Mouse (Mus musculus): ENCODE measurements around the gene Alkbh4.
"Not testable (repeated sequence)": the region's sequence is repeated elsewhere in the genome, so short reads cannot be mapped to it uniquely, and the experiment has no call there.

The Alkbh4 gene

DNA sequence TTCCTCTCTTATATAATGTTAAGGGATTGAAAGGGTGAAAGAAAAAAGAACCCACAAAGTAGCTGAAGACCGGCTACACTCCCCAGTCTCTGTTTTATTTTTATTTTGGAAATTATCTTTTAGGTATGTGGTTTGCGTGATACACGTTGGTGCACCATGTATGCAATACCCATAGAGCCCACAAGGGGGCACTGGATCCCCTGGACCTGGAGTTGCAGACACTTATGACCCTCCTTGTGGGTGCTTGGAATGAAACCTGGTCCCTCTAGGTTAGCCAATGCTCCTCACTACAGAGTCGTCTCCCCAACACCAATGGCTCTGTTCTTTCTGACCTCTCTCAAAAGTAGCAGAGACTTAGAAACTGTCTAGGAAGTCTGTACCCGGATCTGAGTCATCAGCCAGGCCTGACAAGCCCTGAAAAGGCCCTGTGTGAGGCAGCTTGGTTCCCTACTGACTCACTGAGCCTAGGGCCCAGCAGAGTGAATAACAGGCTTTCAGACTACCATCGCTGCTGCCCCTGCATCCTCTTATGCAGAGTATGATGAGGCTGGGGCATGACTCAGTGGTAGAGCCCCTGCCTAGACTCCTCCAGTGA, 7.3 kb downstream of the Alkbh4 start:
- DNase-seq = no peak

DNA sequence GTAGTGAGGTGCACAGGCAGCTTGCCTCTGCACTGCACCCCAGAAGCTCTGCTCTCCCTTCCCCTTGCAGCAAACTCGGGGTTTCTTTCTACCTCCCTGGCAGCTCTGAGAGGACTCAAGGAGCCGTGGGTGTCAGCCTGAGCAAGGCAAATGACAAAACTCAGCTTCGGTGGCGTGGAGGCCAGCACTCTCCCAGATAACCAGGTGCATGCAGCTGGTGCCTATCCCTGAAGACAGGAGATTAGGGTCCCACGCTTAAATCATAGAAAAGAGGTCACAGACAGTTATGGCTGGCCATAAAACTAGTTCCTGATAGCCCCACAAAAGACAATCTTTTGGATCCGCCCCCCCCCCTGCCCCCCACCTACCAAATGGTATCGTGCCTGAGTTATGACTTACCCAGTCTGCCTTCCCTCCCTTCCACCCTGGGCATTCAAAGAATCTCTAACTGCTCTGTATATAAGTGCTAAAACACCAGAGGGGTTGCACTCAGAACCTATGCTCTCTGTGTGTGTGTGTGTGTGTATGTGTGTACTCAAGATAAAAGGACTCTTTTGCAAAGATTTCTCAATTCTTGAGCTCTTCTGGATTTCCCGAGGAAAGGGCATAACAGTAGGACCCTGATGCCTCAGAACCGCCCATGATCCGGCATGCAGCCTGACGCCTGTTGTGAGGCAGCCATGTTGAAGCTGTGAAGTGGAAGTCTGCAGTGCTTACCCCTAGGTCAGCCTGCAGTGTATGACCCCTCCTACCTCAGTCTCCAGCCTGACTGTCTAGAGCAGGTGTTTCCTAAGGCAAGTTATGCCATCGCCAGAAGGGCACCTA, 8.9 kb downstream of the Alkbh4 start:
- DNase-seq = no peak

DNA sequence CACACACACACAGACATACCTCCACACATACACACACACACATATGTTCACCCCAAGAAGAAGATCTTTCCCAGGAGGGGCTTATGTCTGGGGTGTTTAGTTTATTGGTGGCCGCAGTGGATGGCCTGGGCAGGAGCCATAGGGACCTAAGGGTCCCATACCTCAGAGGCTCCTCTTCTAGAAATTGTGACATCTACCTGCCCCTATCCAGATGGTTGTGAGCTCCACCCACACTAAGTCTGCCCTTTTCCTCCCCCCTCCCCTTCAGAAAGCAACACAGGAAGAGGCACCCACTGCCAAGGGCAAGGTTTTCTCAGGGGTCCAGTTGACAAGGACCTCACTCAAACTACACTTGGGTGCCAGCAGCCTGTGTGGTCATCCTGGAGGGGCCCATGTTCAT, 11.0 kb downstream of the Alkbh4 start:
- DNase-seq = peak; percentile 52 to 78

DNA sequence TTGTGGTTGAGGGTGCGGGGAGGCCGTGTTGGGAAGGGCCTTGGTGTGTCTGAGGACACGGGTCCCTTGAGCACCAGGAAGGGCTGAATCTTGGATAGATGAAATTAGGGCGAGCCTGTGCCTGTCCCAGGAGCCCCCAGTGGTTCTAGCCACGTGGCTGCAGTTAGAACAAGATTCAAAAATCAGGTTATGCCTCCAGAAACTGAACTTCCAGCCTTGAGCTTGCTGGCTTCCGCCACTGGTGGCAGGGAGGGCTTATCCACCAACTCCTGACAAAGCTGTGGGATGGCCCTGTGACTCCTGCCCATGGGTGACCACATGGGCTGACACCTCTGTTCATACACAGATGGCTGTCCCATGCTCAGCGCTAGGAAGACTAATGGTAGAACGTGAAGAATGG, 11.8 kb downstream of the Alkbh4 start:
- DNase-seq = no peak

DNA sequence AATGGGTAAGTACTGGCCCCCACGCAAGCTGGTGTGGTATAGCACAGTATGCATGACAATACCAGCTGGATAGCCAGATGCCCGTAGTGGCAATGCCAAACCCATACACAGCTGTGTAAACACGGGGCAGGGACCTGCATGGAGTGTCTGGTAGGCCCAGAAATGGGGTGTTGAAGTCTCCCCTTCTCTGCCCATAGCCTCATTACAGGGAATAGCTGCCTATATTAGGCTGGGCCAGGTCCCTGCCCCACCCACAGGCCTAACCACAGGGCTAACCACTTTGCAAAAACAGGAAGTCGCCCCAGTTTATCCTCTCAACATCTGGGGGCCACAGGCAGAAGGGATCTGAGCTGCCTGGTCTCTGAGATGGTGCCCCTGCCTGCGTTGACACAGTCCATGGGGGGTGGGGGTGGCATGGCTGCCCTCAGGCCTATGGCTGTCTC, 13.2 kb downstream of the Alkbh4 start:
- DNase-seq = peak in 1 of 2 experiments; percentile 60

DNA sequence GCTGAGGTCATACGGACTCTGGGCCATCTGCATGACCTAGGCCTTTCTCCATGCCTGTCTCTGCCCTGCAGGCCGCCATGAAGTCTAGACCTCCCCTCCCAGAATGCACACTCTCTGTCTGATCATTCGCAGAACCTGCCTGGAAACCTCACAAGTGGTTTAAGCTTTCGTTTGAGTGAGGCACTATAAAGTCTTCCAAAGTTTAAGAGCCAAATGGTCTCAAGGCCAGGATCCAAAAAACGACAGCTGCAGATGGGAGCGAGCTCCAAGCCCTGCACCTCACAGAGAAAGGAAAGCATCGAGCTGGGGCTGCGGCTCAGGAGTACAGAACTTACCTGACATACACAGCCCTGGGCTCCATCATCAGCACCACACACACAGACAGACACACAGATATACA, 16.4 kb downstream of the Alkbh4 start:
- DNase-seq = no peak

DNA sequence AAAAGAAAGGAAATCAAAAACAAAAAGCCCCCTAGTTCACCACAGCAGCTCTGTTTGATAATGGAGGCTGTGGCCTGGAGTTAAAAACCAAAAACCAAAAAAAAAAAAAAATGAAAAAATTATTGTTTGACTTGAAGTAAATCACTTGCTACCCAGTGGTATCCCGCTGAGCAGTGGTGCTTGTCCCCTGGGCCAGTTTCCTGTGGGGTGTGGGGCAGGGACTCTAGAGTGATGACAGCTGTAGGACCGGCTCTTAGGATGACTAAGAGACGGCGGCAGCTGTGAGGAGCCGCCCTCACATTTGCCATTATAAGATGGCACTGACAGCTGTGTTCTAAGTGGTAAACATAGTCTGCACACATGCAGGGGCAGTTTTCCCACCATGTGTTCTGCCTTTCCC, 19.5 kb downstream of the Alkbh4 start:
- DNase-seq = no peak

DNA sequence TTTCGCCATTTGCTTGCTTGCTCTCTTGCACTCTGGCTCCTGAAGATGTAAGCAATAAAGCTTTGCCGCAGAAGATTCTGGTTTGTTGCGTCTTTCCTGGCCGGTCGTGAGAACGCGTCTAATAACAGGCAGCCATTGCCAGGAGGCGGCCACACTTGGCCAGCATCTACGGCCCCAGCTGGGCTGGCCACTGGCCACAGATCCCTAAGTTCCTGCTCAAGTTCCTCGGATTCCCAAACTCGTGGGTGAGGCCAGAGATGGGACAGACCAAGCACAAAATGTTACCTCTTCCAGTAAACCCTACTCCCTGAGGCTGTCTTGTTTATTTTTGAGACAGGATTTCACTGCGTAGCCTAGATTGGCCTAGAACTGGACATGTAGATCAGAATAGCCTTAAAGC, 24.1 kb downstream of the Alkbh4 start:
- DNase-seq = not testable (repeated sequence)

DNA sequence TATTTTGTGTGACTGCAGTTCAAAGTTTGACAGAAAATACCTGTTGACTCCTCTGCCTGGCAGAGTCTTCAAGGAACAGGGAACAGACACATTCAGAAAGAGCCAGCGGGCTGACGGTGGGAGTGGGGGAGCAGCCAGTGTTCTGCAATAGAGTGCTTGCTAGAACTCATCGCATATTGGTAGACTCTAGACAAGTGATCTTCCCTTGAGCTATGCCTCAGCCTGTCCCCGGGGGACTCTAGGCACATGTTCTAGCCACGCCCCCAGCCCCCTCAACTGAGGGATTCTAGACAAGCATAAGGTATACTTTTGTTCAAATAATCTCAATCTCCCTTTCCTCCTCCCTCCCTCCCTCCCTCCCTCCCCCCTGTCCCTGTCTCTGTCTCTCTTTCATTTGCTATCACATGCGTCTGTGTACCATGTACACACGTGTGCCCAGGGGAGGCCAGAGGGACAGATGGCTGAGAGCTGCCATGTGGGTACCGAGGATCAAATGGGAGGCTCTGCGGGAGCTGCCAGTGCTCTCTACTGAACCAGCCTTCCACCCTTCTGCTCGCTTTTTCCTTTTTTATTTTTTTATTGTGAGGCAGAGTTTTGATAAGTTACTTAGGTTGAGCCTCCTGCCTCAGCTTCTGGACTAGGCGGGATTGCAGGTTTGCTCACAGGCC, 28.0 kb downstream of the Alkbh4 start:
- no peak for DNase-seq

DNA sequence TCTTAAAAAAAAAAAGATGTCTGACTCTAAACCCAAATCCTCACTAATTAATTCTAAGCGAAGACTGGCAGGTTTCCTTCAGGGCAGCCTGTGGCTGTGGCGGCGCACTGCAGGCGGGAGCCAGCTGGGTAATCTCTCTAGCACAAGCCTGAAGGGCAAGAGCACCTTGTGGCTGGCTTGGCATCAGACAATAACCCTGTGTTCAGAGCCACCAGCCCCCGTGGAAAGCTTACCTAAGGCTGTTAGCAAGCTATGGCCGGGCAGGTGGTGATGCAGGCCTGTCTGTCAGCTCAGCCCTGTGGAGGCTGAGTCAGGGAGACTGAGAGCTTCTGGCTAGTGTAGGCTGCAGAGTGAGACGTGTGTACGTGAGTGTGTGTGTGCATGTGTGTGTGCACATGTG, 29.3 kb downstream of the Alkbh4 start:
- no peak for DNase-seq

DNA sequence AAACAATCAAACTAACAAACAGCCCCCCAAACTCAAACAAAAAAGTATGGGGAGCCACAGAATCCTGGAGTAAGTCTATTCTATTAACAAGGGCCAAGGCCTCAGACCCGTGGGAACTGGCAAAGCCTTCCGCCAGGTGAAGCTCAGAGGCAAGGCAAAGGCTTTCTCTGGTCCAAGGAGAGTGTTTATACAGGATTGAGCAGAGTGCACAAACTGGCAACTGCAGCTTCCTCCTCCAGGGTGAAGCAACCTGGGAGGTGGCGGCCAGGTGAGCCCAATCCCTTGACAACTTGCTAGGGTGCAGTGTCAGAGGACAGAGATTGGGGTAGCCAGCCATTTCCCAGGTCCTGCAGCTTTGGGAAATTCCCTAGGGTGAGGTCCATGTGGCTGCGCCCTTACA, 31.4 kb downstream of the Alkbh4 start:
- no peak for DNase-seq

DNA sequence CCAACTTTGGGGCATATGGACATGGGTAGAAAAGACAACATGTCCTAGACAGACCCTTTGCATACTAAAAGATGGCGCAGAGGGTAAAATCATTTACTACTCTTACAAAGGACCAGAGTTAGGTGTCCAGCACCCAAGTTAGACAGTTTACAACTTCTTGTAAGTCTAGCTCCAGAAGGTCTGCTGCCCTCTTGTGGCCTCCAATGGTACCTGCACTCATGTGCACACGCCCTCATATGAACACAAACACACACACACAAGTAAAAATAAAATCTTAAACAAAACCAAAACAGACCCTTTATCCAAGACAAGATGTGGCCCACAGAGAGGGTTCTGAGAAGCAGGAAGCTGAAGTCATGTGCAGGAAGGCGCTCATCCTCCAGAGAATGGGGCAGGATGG, 32.1 kb downstream of the Alkbh4 start:
- DNase-seq = no peak

DNA sequence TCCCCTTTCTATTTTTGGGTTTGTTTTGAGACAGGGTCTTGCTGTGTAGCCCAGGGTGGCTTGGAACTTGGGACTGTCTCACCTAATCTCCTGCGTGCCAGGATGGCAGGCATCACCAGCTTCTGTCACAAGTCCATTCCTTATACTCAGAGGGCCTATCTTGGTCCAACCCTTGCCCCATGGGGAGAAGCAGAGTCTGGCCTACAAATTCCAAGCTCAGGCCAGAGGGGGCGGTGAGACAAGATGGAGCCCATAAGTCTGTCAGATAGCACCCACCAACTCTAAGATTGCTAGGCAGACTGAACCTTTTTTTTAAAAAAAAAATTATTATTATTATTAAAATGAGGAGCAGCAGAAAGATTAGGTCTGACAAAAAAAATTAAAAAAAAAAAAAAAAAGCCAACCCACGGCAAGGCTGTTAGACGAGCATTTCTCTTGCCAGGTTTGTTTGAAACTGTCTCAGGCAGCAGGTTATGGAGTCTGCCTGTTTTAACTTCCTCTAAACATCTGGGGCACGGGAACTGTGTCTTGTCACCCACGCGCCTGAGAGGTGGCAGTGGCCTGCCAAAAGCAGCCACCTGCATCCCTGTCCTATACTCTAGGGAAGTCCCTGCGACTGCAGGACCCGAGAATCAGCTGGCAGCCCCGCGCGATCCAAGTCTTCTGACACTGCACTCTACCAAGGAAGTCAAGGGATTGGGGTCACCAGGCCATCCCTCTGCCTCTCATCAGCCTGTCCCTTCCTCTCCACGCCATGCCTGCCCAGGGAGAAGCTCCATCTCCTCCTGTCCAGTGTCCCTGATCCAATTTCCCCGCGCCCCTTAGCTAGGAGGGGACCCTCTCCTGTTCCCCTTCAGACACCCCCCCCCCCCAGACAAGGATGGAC, 33.9 kb downstream of the Alkbh4 start:
- peak; percentile 58 to 72 for DNase-seq

DNA sequence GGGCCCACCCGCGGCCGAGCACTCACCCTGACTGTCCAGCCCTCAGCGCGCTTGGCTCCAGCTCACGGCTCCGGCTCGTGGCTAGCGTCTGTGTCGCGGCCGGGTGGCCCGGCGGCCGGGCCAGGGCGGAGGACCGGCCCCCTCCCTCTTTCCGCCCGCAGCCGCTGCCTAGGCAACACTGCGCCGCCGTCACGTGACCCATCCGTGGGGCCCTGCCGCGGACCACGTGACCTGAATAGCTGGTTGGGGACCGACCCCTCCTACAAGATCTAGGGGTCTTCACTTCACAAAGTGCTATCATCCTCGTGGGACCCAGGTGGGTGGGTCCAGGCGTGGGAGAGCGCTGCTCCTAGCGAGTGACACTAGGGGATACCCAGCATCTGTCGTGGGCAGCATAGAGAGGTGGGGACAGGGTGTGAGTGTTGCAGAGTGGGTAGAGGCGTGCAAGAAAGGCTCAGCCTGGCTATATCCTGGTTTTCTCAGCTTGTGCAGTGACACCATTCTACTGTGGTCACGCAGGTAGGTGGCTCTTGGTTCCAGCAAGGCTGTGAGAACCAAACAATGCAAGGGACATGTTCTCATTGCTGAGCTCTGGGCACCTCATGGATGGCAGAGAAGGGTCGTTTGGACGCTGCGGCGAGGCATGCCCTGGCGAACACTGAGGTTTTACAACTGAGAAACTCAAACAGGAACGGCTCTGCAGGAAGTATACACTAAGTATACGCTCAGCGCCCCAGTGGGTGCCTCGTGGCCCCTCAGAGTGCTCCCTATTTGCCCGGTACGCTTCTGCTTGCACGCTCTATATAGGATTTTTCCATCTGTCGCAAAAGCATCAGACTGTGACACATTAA, 34.8 kb downstream of the Alkbh4 start, which contains the start of gene Orai2:
Orai2 (minus strand) TSS at position 202 of the 851 bp plus-strand sequence.
- peak; percentile 84 to 89 for DNase-seq

DNA sequence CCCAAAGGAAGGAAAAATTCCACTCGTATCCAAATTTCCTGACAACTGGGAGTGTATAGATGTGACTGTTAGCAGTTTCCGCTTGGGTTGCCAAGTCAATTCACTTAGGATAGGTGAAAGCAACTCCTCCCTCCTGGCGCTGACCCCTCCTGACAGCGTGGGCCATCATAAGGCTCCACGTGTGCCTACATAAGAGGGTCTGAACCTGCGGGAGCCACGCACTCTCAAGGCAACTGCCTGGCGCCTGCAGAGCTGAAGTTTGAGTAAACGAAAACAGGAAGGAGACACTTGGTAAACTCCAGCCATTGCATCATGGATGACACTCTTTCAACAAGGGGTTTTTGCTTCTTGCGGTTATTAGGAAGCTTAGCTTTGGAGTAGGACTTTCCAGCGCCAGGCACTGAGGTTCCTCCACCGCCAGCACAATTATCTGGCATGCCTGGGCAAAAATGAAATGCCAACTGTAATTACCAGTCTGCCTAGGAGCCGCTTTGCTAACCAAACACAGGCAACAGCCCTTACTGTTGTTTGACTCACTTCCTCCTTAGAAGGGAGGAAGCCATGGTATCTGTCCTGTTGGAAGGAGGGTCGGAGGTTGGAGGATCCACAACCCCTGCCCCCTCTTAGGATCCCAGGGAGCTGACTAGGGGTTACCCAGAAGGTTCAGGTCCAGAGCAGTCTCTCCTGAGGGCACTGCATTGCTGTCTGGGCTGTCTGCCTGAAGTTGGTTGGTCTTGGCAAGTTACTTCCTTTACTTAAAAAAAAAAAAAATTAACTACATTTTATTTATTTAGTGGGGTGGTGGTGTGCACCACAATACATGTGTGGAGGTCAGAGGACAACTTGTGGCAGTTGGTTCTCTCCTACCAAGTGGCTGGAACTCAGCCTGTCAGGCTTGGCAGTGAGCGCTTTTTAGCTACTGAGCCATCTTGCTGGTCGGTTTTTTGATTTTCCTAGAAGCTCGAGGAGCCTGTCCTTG, 35.7 kb downstream of the Alkbh4 start:
- DNase-seq = no peak

DNA sequence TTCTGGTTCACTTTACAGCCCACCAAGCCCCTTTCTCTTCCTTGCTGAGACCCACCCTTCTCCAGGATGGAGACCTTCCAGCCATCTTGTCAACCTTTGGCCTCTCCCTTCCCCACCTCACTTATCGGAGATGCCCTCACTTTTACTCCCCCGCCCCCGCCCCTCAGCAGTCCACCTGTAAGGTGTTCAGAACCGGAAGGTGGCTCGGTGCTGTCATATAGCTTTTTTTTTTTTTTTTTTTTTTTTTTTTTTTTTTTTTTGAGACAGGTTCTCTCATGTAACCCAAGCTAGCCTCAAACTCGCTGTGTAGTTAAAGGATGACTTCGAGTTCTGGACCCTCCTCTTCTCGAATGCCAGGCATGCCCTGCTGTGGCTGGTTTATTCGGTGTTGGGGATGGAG, 37.0 kb downstream of the Alkbh4 start:
- no peak for DNase-seq

DNA sequence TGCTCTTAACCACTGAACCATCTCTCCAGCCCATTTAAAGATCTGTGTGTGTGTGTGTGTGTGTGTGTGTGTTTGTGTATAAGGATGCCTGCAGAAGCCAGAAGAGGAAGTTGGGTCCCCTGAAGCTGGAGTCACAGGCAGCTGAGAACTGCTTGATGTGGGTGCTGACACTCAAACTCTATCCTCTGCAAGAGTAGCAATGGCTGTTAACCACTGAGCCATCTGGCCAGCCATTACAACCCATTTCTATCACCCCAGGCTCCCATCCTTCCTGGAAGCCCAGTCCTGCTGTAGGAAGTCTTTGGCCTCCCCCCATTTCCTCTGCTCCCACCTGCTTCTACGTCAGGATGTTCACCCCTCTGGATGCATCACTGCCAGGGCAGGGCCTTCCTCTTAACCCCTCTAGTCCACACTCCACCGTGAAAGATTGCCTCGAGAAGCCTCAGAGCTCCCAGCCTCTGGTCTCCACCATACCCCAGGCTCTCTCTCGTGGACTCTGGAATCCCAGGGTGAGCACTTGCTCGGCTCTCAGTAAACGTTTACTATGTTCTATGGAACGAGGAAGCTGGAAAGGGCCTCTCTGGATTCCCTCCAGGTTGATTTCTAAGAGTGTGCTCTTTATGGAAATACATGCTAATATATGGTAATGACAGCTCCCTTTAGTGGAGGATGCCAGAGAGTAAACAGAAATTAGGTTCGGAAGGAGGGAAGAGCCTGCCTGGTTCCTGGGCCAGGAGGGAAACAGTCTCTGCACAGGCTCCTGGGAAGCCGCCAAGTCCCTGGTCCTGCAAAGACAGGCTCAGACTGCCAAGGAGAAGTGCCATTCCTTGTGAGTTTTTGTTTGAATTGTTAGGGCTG, 37.9 kb downstream of the Alkbh4 start:
- peak in 1 of 2 experiments; percentile 65 for DNase-seq

DNA sequence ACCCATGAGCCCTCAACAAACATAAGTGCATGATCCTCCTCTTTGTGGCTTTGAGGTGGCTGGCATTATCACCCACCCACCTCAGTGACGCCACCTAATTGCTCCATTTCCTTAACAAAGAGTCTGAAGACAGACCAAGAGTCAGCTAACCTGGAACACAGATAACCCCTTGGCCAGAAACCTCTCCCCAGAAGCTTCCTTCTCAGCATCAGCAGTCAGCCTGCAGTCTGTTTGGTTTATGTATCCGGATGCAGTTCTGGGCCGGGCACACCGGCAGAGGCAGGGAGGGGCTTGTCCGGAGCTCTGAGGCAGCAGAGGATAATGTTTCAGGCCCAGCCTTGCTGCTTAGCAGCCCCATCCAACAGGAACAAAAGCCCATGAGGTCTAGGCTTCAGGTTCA, 43.6 kb downstream of the Alkbh4 start:
- DNase-seq = no peak

DNA sequence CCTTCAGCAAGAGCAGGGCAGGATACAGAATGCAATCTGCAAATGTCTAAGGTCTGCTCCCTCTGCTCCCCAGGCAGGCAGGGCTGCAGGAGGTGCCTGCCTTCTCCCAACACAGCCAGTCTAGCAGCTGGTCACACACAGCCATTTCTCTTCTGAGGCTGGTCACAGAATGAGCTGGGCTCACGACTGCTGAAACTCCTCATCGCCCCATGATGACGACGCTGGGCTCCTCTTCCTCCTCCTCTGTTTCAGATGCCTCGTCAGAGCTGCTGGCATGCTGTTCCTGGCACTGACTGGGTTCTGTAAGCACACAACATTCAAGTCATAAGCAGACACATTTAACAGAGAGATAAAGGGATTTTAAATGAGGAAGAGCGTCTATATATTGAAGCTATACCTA, 45.3 kb downstream of the Alkbh4 start:
- DNase-seq = no peak

DNA sequence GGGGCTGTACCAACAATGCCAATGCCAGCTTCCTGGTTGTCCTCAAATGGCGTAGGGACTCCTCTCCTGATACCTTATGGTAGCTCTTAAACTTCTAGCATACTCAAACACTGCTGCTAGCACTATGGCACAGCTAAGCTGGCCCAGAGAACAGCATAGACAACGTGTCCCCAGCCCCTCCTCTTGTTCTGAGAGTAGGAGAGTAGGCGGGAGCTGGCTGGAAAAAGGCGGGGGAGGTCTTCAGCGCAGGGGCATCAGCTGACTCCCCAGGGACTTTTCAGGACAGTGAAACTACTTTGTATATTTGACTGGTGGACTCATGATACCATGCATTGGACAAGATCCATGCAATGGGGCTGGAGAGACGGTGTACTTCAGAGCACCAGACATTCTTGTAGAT, 46.1 kb downstream of the Alkbh4 start:
- no peak for DNase-seq
